Mouse (Mus musculus) urinary bladder, postnatal 0 days (tissue): ENCODE measurements around the gene Coq10b. TPM values are rescaled to one million over a fixed set of nuclear protein-coding genes. Genes with fewer than 3 reads are reported as not detected.

Source experiments
- polyA plus RNA-seq: library from polyadenylated mRNA; unstranded; fragments of >200 nt; fragmentation: Nextera tagmentation; extraction: Ambion mirVana; gene quantifications from 2 replicates; pipeline ENCODE4 v1.2.1, GENCODE M21; 2015

Coq10b gene
- polyA plus RNA-seq = 46.7 and 59.4 TPM in 2 replicates

GRCm38 (mm10) chr1:55052355-55052953 lies at the start of gene Coq10b:
Gene Coq10b (plus strand): TSS chr1:55052770.

GRCm38 (mm10) chr1:55027253-55027801 lies 25.2 kb upstream of the Coq10b start, which contains the start of gene Sf3b1:
Gene Sf3b1 (minus strand): TSS chr1:55027481.

GRCm38 (mm10) chr1:55087932-55088610 lies 35.5 kb downstream of the Coq10b start, which contains the start of the genes Hspe1 and Hspd1:
Gene Hspe1 (plus strand): TSS chr1:55088132.
Gene Hspd1 (minus strand): TSS chr1:55088243.

Other genes starting within 250 kb of the Coq10b start
- 6.2 and 6.6 TPM in 2 replicates for gene Ankrd44, start 126.4 kb upstream of the Coq10b start, polyA plus RNA-seq
- 145 and 175 TPM in 2 replicates for gene Sf3b1, start 25.3 kb upstream of the Coq10b start, polyA plus RNA-seq
- 190 and 226 TPM in 2 replicates for gene Hspe1, start 35.4 kb downstream of the Coq10b start, polyA plus RNA-seq
- gene Hspd1, start 35.5 kb downstream of the Coq10b start, polyA plus RNA-seq = 129 and 143 TPM in 2 replicates
- 102 and 135 TPM in 2 replicates for gene Mob4, start 78.5 kb downstream of the Coq10b start, polyA plus RNA-seq
- gene Rftn2, start 174.0 kb downstream of the Coq10b start, polyA plus RNA-seq = 4.4 and 5.0 TPM in 2 replicates
- 1.4 and 1.7 TPM in 2 replicates for gene Mars2, start 184.4 kb downstream of the Coq10b start, polyA plus RNA-seq